Mouse (Mus musculus) kidney, postnatal 4 days (tissue): Measurements from ENCODE around the gene Tnn.
A peak's percentile ranks its signal among the peaks of the same experiment; 100 is the strongest.

Source experiments
- DNase-seq, 2 experiments: peaks; one replicate each; pipeline ENCODE4 v3.0.0; 2021; ENCODE audit warnings: mixed read lengths in 2 of 2

Tnn gene

DNA sequence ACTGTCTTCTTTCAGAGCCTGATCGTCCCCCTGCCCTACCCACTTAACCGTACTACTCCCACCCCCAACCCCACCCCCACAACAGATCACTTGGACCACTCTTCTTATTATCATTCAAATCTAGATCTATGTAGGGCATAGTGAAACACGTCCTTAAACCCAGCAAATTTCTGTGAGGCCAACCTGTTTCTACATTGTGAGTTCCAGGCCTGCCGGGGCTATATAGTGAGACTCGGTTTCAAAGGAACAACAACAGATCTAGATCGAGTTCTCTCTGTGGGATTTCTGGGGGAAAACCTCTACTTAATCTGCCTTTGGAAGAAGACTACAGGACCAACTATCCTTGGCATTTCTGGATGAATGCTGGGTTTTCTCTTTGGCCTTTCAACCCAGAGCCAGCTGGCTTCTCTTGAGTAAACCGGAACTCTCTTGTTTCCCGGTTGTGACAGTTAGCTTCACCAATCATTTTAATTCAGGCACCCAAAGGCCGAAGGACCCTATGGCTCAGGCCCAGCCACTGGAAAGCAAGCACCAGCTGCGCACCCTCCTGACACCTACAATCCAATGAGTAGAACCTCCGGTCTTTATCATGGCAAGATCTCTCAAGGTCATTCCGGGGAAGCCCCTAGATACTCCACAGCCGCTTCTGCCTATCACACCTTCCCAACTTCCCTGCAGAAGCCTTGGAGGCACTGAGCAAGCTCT, 110.0 kb downstream of the Tnn start:
- DNase-seq: no peak

GRCm38 (mm10) chr1:160042351-160042750, 111.0 kb downstream of the Tnn start:
- DNase-seq: no peak

DNA sequence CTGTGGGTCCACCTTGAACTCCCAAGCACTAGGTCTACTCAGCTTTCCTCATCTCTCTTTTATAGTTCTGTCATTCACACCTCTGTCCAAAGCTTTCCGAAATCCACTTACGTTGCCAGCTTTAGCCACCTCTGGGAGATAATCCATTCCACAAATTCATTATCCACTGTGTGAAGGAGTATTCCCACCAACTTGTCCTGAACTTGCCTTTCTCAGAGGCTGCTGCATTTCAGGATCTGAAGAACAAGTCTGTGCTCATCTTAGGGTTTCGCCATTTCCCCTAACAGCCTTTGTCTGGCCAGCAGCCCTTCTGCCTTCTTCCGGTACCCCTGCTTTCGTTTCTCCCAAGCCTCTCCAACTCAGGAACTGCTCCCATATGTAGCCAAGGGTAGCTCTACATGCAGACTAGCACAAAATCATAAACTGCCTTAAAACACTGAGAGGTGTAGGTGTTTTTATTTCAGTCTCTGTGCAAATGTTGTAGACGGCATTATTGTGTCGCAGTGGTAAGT, 112.1 kb downstream of the Tnn start:
- no peak for DNase-seq

DNA sequence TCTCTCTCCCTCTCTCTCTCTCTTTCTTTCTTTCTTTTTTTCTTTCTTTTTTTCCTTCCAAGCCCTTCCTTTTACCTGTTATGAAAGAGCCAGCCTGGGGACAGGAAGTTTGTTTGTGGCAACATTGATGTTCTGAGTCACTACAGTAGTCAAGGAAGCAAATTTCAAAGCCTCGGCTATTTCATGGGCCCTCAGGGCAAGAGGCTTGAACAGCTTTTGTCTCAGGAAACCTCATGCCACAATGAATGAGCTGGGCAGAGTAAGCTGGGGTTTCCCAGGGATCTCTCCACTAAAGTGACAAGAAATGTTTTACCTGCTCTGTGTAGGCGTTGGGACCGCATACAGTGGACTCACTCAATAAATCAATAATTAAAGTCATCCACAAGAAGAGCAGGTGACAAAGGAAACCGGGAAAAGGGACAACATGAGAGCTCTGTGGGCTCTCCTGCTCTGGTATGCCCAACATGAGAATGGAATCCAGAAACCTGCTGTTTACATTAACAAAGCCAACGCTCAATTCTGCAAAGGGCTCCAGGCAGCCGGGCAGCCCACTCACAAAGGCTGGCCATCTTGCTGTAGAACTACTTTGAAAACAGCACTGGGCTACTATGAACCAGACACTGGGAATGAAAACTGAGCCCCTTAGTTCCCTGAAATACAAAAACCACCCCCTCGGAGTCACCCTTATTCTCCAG, 113.3 kb downstream of the Tnn start:
- DNase-seq: no peak

DNA sequence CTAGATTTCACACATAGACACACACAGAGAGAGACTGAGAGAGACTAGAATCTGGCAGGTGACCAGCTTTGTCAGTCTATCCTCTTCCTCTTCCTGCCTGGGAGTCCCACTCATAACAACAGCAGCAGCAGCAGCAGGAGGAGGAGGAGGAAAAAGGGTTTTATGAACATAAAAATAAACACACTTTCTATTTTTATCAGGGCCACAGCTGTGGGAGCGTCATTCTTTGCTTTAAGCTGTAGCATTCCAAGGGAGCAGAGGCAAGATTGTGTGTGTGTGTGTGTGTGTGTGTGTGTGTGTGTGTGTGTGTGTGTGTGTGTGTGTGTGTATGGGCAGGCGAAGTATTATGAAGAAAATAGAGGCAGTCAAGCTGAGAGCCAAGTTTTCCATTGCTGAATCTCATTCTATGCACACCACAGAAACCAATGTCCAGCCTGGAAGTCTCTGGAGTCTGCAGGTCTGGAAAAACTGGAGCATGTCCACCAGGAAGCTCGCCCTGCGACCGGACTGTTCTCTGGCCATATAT, 116.3 kb downstream of the Tnn start:
- DNase-seq: peak; percentile 50 to 57

GRCm38 (mm10) chr1:160035561-160035960, 117.8 kb downstream of the Tnn start:
- DNase-seq: no peak
